Mouse (Mus musculus) megakaryocyte progenitor cell, adult 5-6 weeks (primary cell): ENCODE measurements at regions not wholly inside any gene's neighbourhood (a gene's known extent, or its start where the extent isn't known, plus 50 kb on each side); places are given as distances from the start of the nearest gene placed in this dataset.

Experiments used
- ATAC-seq: replicated peaks from 2 replicates; pipeline ENCODE4 v1.8.0; 2016; ENCODE audit warnings: mild to moderate bottlenecking, moderate TSS enrichment, inconsistent platforms; ENCODE audit not compliant: poor library complexity

GRCm38 (mm10) chr17:92159325-92159724, 1039.5 kb upstream of the Adcyap1 start:
- no peak for ATAC-seq

GRCm38 (mm10) chr17:92185740-92186139, 1013.1 kb upstream of the Adcyap1 start:
- no peak for ATAC-seq

- peak; percentile 46; the same call in 1 of the 2 replicates for ATAC-seq
Observed at GRCm38 (mm10) chr17:92210730-92211129, 988.1 kb upstream of the Adcyap1 start.

GRCm38 (mm10) chr17:92216464-92216863, 982.4 kb upstream of the Adcyap1 start:
- no peak for ATAC-seq
